Mouse (Mus musculus): Measurements from ENCODE around the gene Nit1. TPM values are rescaled to one million over a fixed set of nuclear protein-coding genes. Genes with fewer than 3 reads are reported as not detected.
"Not testable (repeated sequence)": the region's sequence is repeated elsewhere in the genome, so short reads cannot be mapped to it uniquely, and the experiment has no call there.

The Nit1 gene
- polyA plus RNA-seq, 1 experiment from 2014 or later: 52.1 TPM

- Histone ChIP-seq H3K9me3 (no peaks in the 10 kb centered on the region), H3K4me1 (replicated peaks) (no peaks in the 10 kb centered on the region), H3K4me3 (no peak overlapping the region), H3K9ac (no peak overlapping the region), H3K36me3 (no peaks in the 10 kb centered on the region), H3K4me2 (no peak overlapping the region), H3K27ac (replicated peaks) (no peak overlapping the region), H3K27me3 (no peaks in the 10 kb centered on the region)
- ATAC-seq (ENCODE audit: low FRiP score, low read depth): no peak
These were observed 24.0 kb downstream of the Nit1 start for GRCm38 (mm10) chr1:171321415-171321814.

- H3K4me2 ChIP-seq: no peak overlapping the region
- WGBS: 9% methylated on average over 5 of the region's 5 CpGs
These were observed 25.3 kb downstream of the Nit1 start for GRCm38 (mm10) chr1:171320151-171320550.

GRCm38 (mm10) chr1:171319748-171320147 lies 25.7 kb downstream of the Nit1 start:
- Histone ChIP-seq H3K4me1 (replicated peaks) (no peaks in the 10 kb centered on the region), H3K36me3 (no peaks in the 10 kb centered on the region), H3K4me2 (no peak overlapping the region), H3K4me3 (no peak overlapping the region), H3K27me3 (no peaks in the 10 kb centered on the region), H3K27ac (replicated peaks) (no peak overlapping the region), H3K9me3 (no peaks in the 10 kb centered on the region), H3K9ac (no peak overlapping the region)
- no peak for ATAC-seq (ENCODE audit: low FRiP score, low read depth)
- 10% methylated on average over 7 of the region's 7 CpGs for WGBS

More at GRCm38 (mm10) chr1:171320151-171320550, 25.3 kb downstream of the Nit1 start:
- Histone ChIP-seq H3K27ac (replicated peaks) (no peak overlapping the region), H3K9me3 (no peaks in the 10 kb centered on the region), H3K4me1 (replicated peaks) (no peaks in the 10 kb centered on the region), H3K9ac (no peak overlapping the region), H3K4me3 (no peak overlapping the region), H3K36me3 (no peaks in the 10 kb centered on the region), H3K27me3 (no peaks in the 10 kb centered on the region)
- ATAC-seq (ENCODE audit: low FRiP score, low read depth): no peak

- no peak for ATAC-seq (ENCODE audit: low FRiP score, low read depth)
- no peak overlapping the region for H3K4me2 ChIP-seq
- no peak overlapping the region for H3K27ac ChIP-seq (replicated peaks)
- 81% methylated on average over 2 of the region's 2 CpGs for WGBS
- no peak overlapping the region for H3K4me3 ChIP-seq
- no peak overlapping the region for H3K9ac ChIP-seq
- no peaks in the 10 kb centered on the region for H3K27me3 ChIP-seq
- H3K36me3 ChIP-seq: no peaks in the 10 kb centered on the region
- H3K4me1 ChIP-seq (replicated peaks): no peaks in the 10 kb centered on the region
- H3K9me3 ChIP-seq: no peaks in the 10 kb centered on the region
These were observed 36.1 kb downstream of the Nit1 start for GRCm38 (mm10) chr1:171309321-171309720.

- not testable (repeated sequence) for H3K9me3 ChIP-seq; H3K27me3 ChIP-seq; H3K4me2 ChIP-seq; H3K4me1 ChIP-seq (replicated peaks); H3K36me3 ChIP-seq; ATAC-seq (ENCODE audit: low FRiP score, low read depth); H3K27ac ChIP-seq (replicated peaks); H3K9ac ChIP-seq; H3K4me3 ChIP-seq
- 73% methylated on average over 5 of the region's 5 CpGs for WGBS
These were observed 39.3 kb downstream of the Nit1 start for GRCm38 (mm10) chr1:171306157-171306556.

GRCm38 (mm10) chr1:171298226-171298625 lies 47.2 kb downstream of the Nit1 start:
- Histone ChIP-seq H3K36me3 (no peaks in the 10 kb centered on the region), H3K27me3 (peaks cover 22% of the 10 kb centered on the region), H3K27ac (replicated peaks) (no peak overlapping the region), H3K4me3 (no peak overlapping the region), H3K9ac (no peak overlapping the region), H3K9me3 (no peaks in the 10 kb centered on the region), H3K4me1 (replicated peaks) (peaks cover 14% of the 10 kb centered on the region), H3K4me2 (no peak overlapping the region)
- ATAC-seq (ENCODE audit: low FRiP score, low read depth): no peak
- WGBS: 75% methylated on average over 3 of the region's 3 CpGs

GRCm38 (mm10) chr1:171295063-171295402 lies 50.4 kb downstream of the Nit1 start:
- WGBS: 17% methylated on average over 3 of the region's 3 CpGs

GRCm38 (mm10) chr1:171294298-171295062 lies 51.0 kb downstream of the Nit1 start, which contains the start of gene Ufc1:
TSS of gene Ufc1 (minus strand) at chr1:171295024.
- 1% methylated on average over 42 of the region's 42 CpGs for WGBS
- Histone ChIP-seq H3K4me2 (peak within 1 kb of the TSS; percentile 72), H3K9ac (peak within 1 kb of the TSS; percentile 76), H3K27ac (replicated peaks) (peak within 1 kb of the TSS; percentile 96), H3K9me3 (no peaks in the 10 kb centered on the region), H3K27me3 (peaks cover 20% of the 10 kb centered on the region), H3K4me1 (replicated peaks) (peaks cover 16% of the 10 kb centered on the region), H3K36me3 (peaks cover 5% of the 10 kb centered on the region), H3K4me3 (peak within 1 kb of the TSS; percentile 70)
- peak; percentile 89 for ATAC-seq (ENCODE audit: low FRiP score, low read depth)

More at GRCm38 (mm10) chr1:171295063-171295402, 50.4 kb downstream of the Nit1 start:
- H3K36me3 ChIP-seq: no peaks in the 10 kb centered on the region; the same call in 1 of the 2 replicates
- ATAC-seq (ENCODE audit: low FRiP score, low read depth): no peak
- H3K9me3 ChIP-seq: no peaks in the 10 kb centered on the region
- H3K4me2 ChIP-seq: peak overlapping the region; percentile 72
- H3K27me3 ChIP-seq: peaks cover 20% of the 10 kb centered on the region
- H3K9ac ChIP-seq: peak overlapping the region; percentile 76
- peak overlapping the region; percentile 96 for H3K27ac ChIP-seq (replicated peaks)
- peaks cover 16% of the 10 kb centered on the region for H3K4me1 ChIP-seq (replicated peaks)
- peak overlapping the region; percentile 70 for H3K4me3 ChIP-seq

- H3K9me3 ChIP-seq: no peaks in the 10 kb centered on the region
- peak overlapping the region; percentile 70 for H3K4me3 ChIP-seq
- H3K36me3 ChIP-seq: peaks cover 10% of the 10 kb centered on the region
- peaks cover 16% of the 10 kb centered on the region for H3K4me1 ChIP-seq (replicated peaks)
- WGBS: 35% methylated on average over 5 of the region's 5 CpGs
- H3K9ac ChIP-seq: peak overlapping the region; percentile 76
- H3K27me3 ChIP-seq: peaks cover 19% of the 10 kb centered on the region
- no peak for ATAC-seq (ENCODE audit: low FRiP score, low read depth)
- H3K4me2 ChIP-seq: peak overlapping the region; percentile 72
- peak overlapping the region; percentile 96 for H3K27ac ChIP-seq (replicated peaks)
These were observed 51.5 kb downstream of the Nit1 start for GRCm38 (mm10) chr1:171293906-171294297.

- 83% methylated on average over 3 of the region's 3 CpGs for WGBS
- H3K27ac ChIP-seq (replicated peaks): 0 out of 2 replicates have a peak overlapping the region, but pooled peaks have one; percentile 96
- peak overlapping the region; percentile 72 for H3K4me2 ChIP-seq
- H3K4me3 ChIP-seq: peak overlapping the region; percentile 70
- H3K36me3 ChIP-seq: peaks cover 16% of the 10 kb centered on the region
- H3K9ac ChIP-seq: peak overlapping the region; percentile 76; the same call in 1 of the 2 replicates
- H3K27me3 ChIP-seq: peaks cover 18% of the 10 kb centered on the region
- ATAC-seq (ENCODE audit: low FRiP score, low read depth): no peak
- no peaks in the 10 kb centered on the region for H3K9me3 ChIP-seq
- H3K4me1 ChIP-seq (replicated peaks): peaks cover 18% of the 10 kb centered on the region
These were observed 52.1 kb downstream of the Nit1 start for GRCm38 (mm10) chr1:171293351-171293750.

GRCm38 (mm10) chr1:171288328-171288727 lies 57.1 kb downstream of the Nit1 start:
- H3K9ac ChIP-seq: no peak overlapping the region
- H3K36me3 ChIP-seq: peaks cover 37% of the 10 kb centered on the region
- H3K27ac ChIP-seq (replicated peaks): peak overlapping the region; percentile 95
- ATAC-seq (ENCODE audit: low FRiP score, low read depth): no peak
- 74% methylated on average over 4 of the region's 4 CpGs for WGBS
- H3K4me2 ChIP-seq: peak overlapping the region; percentile 59
- H3K9me3 ChIP-seq: no peaks in the 10 kb centered on the region
- H3K4me1 ChIP-seq (replicated peaks): peaks cover 29% of the 10 kb centered on the region
- H3K27me3 ChIP-seq: no peaks in the 10 kb centered on the region
- H3K4me3 ChIP-seq: no peak overlapping the region

Data from hindbrain, embryonic 15.5 days (tissue).